Mouse (Mus musculus) midbrain, postnatal 0 days (tissue): Measurements from ENCODE around the gene Ptcd2. TPM values are rescaled to one million over a fixed set of nuclear protein-coding genes. Genes with fewer than 3 reads are reported as not detected.

Experiments
- ATAC-seq: fragments of 200-750 bp; cut with Nextera tagmentation; 2 replicates; pipeline ENCODE4 v1.8.0; 2017; ENCODE audit warnings: moderate number of reproducible peaks, mild to moderate bottlenecking, moderate TSS enrichment, moderate library complexity; ENCODE audit not compliant: low FRiP score
- DNase-seq: peaks from one replicate; pipeline ENCODE4 v3.0.0-alpha.2; 2015; ENCODE audit warnings: low spot score
- H3K27ac ChIP-seq: fragments of 300-500 bp; sonication (generic); 2 replicates; pipeline ENCODE4 v1.5.1; 2014; ENCODE audit warnings: low read depth, mild to moderate bottlenecking, low read length, mixed read lengths
- H3K27me3 ChIP-seq: fragments of 300-500 bp; sonication (generic); 2 replicates; pipeline ENCODE4 v1.6.1; 2014; ENCODE audit warnings: low read length, control low read depth, mixed read lengths; ENCODE audit not compliant: insufficient read depth
- H3K36me3 ChIP-seq: fragments of 300-500 bp; sonication (generic); 2 replicates; pipeline ENCODE4 v1.6.1; 2014; ENCODE audit warnings: low read length, control low read depth, mixed read lengths; ENCODE audit not compliant: insufficient read depth
- H3K4me1 ChIP-seq: fragments of 300-500 bp; sonication (generic); 2 replicates; pipeline ENCODE4 v1.6.1; 2014; ENCODE audit warnings: mild to moderate bottlenecking, control low read depth, antibody characterized with exemption, low read length, mixed read lengths; ENCODE audit not compliant: insufficient read depth
- H3K4me2 ChIP-seq: fragments of 300-500 bp; sonication (generic); 2 replicates; pipeline ENCODE4 v1.6.1; 2014; ENCODE audit warnings: low read depth, mild to moderate bottlenecking, low read length, mixed read lengths; ENCODE audit not compliant: poor library complexity, severe bottlenecking
- H3K4me3 ChIP-seq: fragments of 300-500 bp; sonication (generic); 2 replicates; pipeline ENCODE4 v1.5.1; 2014; ENCODE audit warnings: low read depth, mild to moderate bottlenecking, low read length, moderate library complexity
- H3K9ac ChIP-seq: fragments of 300-500 bp; sonication (generic); replicated peaks from 2 replicates; pipeline ENCODE4 v1.6.1; 2014; ENCODE audit warnings: mild to moderate bottlenecking, low read length, moderate library complexity, mixed read lengths; ENCODE audit not compliant: poor library complexity, severe bottlenecking
- H3K9me3 ChIP-seq: fragments of 300-500 bp; sonication (generic); 2 replicates; pipeline ENCODE4 v1.6.1; 2016; ENCODE audit warnings: low read length, control low read depth
- CTCF ChIP-seq: IDR thresholded peaks from 2 replicates; pipeline ENCODE4 v1.5.1; 2016; ENCODE audit warnings: antibody characterized with exemption, mild to moderate bottlenecking
- WGBS: fragments of 180-500 bp; shearing (Covaris S2); extraction: QIAGEN DNeasy Blood & Tissue Kit; methylation state at CpG from one replicate; pipeline ENCODE4 v1.1.7; 2014; 5-methylcytosine and 5-hydroxymethylcytosine counted together
- polyA plus RNA-seq: library from polyadenylated mRNA; unstranded; fragments of >200 nt; fragmentation: Nextera tagmentation; extraction: Ambion mirVana; gene quantifications from 2 replicates; pipeline ENCODE4 v1.2.1, GENCODE M21; 2015
- total RNA-seq: library from RNA; depleted of rRNA; stranded (reverse); fragments of >200 nt; gene quantifications from 2 replicates; pipeline ENCODE4 v1.2.3, GENCODE M21; 2014

Gene Ptcd2
- total and polyA plus RNA-seq, 2 experiments from 2014 or later: 41.8 to 51.5 TPM

- no peak overlapping the region for H3K4me2 ChIP-seq
- H3K9ac ChIP-seq: no peak overlapping the region
- DNase-seq (peak; percentile 69), ATAC-seq (peak; percentile 44; the same call in 1 of the 2 replicates)
- peaks cover 26% of the 10 kb centered on the region for H3K36me3 ChIP-seq
- no peak overlapping the region for H3K27ac ChIP-seq
- WGBS: 52% methylated on average over 4 of the region's 4 CpGs
- H3K9me3 ChIP-seq: no peaks in the 10 kb centered on the region
- H3K4me1 ChIP-seq: no peaks in the 10 kb centered on the region
- TF ChIP-seq CTCF: peak; percentile 90
- no peak overlapping the region for H3K4me3 ChIP-seq
- no peaks in the 10 kb centered on the region for H3K27me3 ChIP-seq
These were observed 27.4 kb downstream of the Ptcd2 start for GRCm38 (mm10) chr13:99317058-99317457.

GRCm38 (mm10) chr13:99316366-99316765 lies 28.1 kb downstream of the Ptcd2 start:
- H3K4me3 ChIP-seq: no peak overlapping the region
- no peaks in the 10 kb centered on the region for H3K27me3 ChIP-seq
- WGBS: 92% methylated on average over 6 of the region's 6 CpGs
- no peak overlapping the region for H3K9ac ChIP-seq
- no peaks in the 10 kb centered on the region for H3K4me1 ChIP-seq
- no peak for DNase-seq
- H3K9me3 ChIP-seq: no peaks in the 10 kb centered on the region
- H3K36me3 ChIP-seq: peaks cover 24% of the 10 kb centered on the region
- no peak for TF ChIP-seq CTCF
- ATAC-seq: no peak
- H3K4me2 ChIP-seq: no peak overlapping the region
- H3K27ac ChIP-seq: no peak overlapping the region

DNA sequence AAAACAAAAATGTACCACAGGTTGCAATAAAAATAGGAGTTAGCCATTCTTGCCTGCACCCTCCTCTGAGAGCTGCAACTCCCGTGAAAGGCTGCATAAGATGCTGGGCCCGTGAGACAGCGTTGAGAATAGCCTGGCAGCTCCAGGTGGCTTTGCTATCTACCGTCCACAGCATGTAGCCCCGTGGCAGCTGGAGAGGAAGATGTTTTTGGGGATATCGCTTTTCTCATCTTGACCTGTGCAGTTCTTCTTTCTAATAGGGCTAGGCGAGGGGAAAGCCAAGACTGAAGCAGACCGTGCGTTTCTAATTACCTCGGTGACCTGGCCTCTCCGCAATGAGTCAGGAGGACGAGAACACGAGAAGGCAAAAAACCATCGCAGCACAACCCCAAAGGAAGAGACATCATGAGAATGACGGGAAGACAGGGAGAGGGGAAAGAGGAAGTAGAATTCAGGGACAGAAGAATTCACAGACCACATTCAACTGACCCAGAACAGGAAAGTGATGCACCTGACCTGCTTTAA lies 29.8 kb downstream of the Ptcd2 start:
- TF ChIP-seq CTCF: no peak
- H3K4me1 ChIP-seq: no peaks in the 10 kb centered on the region
- WGBS: 88% methylated on average over 15 of the region's 15 CpGs
- H3K9me3 ChIP-seq: no peaks in the 10 kb centered on the region
- ATAC-seq: no peak
- no peak overlapping the region for H3K9ac ChIP-seq
- no peak overlapping the region for H3K27ac ChIP-seq
- no peaks in the 10 kb centered on the region for H3K27me3 ChIP-seq
- peaks cover 7% of the 10 kb centered on the region for H3K36me3 ChIP-seq
- no peak overlapping the region for H3K4me2 ChIP-seq
- H3K4me3 ChIP-seq: no peak overlapping the region
- DNase-seq: no peak

GRCm38 (mm10) chr13:99314098-99314497 lies 30.4 kb downstream of the Ptcd2 start:
- Histone ChIP-seq H3K4me2 (no peak overlapping the region), H3K9ac (no peak overlapping the region), H3K27me3 (no peaks in the 10 kb centered on the region), H3K4me1 (no peaks in the 10 kb centered on the region), H3K9me3 (no peaks in the 10 kb centered on the region), H3K36me3 (peaks cover 1% of the 10 kb centered on the region; the same call in 1 of the 2 replicates), H3K27ac (no peak overlapping the region), H3K4me3 (no peak overlapping the region)
- TF ChIP-seq CTCF: no peak
- DNase-seq (no peak), ATAC-seq (no peak)
- 92% methylated on average over 5 of the region's 5 CpGs for WGBS

DNA sequence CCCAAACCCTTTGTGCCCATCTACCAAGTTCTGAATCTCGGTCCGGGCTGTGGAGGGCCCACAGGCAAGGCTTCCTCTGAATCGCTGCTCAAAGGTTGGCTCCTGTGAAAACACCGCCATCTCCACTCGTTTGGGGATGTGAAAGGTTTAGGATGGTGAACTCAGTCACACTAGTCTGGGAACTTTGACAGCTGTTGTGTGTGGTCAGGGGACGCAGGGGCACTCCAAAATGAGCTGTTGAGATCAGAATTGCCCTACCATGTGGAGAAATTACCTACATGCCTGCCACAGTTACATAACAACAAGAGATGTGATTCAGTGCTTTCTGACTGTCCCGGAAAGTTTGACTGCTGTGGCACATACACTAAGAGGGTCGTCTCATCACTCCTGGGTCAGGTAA lies 36.1 kb downstream of the Ptcd2 start:
- Histone ChIP-seq H3K27me3 (no peaks in the 10 kb centered on the region), H3K9ac (no peak overlapping the region), H3K4me2 (no peak overlapping the region), H3K9me3 (no peaks in the 10 kb centered on the region), H3K36me3 (no peaks in the 10 kb centered on the region), H3K27ac (no peak overlapping the region), H3K4me3 (no peak overlapping the region), H3K4me1 (no peaks in the 10 kb centered on the region)
- ATAC-seq (no peak), DNase-seq (no peak)
- WGBS: 93% methylated on average over 8 of the region's 8 CpGs
- no peak for TF ChIP-seq CTCF

GRCm38 (mm10) chr13:99307930-99308359 lies 36.6 kb downstream of the Ptcd2 start:
- H3K4me1 ChIP-seq: no peaks in the 10 kb centered on the region
- DNase-seq: no peak
- H3K9me3 ChIP-seq: no peaks in the 10 kb centered on the region
- WGBS: 90% methylated on average over 5 of the region's 5 CpGs
- H3K9ac ChIP-seq: no peak overlapping the region
- H3K4me2 ChIP-seq: no peak overlapping the region
- no peak for ATAC-seq
- H3K4me3 ChIP-seq: no peak overlapping the region
- H3K36me3 ChIP-seq: no peaks in the 10 kb centered on the region
- no peak for TF ChIP-seq CTCF
- no peak overlapping the region for H3K27ac ChIP-seq
- no peaks in the 10 kb centered on the region for H3K27me3 ChIP-seq
